Mouse (Mus musculus) 3134 (cell line): ENCODE measurements at regions not wholly inside any gene's neighbourhood (a gene's known extent, or its start where the extent isn't known, plus 50 kb on each side); places are given as distances from the start of the nearest gene placed in this dataset.

ENCODE experiments used
- DNase-seq: peaks from one replicate; pipeline ENCODE4 v3.0.0-alpha.2; 2011; ENCODE audit warnings: low spot score; ENCODE audit not compliant: insufficient read length; ENCODE audit errors: extremely low read depth

- no peak for DNase-seq
Measured at GRCm38 (mm10) chr9:14087874-14088273, 187.0 kb upstream of the Sesn3 start.

GRCm38 (mm10) chr9:14089791-14090256, 185.0 kb upstream of the Sesn3 start:
- DNase-seq: no peak

GRCm38 (mm10) chr9:14090454-14090853, 184.4 kb upstream of the Sesn3 start:
- no peak for DNase-seq

- DNase-seq: no peak
Measured at GRCm38 (mm10) chr9:14091099-14091930, 183.6 kb upstream of the Sesn3 start.

GRCm38 (mm10) chr9:14092996-14093442, 181.8 kb upstream of the Sesn3 start:
- no peak for DNase-seq

- DNase-seq: no peak
Measured at GRCm38 (mm10) chr9:14103538-14103937, 171.3 kb upstream of the Sesn3 start.

- no peak for DNase-seq
Measured at GRCm38 (mm10) chr9:14104921-14105320, 169.9 kb upstream of the Sesn3 start.

- DNase-seq: no peak
Measured at GRCm38 (mm10) chr9:14106371-14106770, 168.5 kb upstream of the Sesn3 start.

- DNase-seq: no peak
Measured at GRCm38 (mm10) chr9:14108798-14109197, 166.1 kb upstream of the Sesn3 start.

GRCm38 (mm10) chr9:14109492-14109891, 165.4 kb upstream of the Sesn3 start:
- DNase-seq: no peak

- no peak for DNase-seq
Measured at GRCm38 (mm10) chr9:14111713-14112112, 163.2 kb upstream of the Sesn3 start.

- DNase-seq: no peak
Measured at GRCm38 (mm10) chr9:14115521-14115920, 159.3 kb upstream of the Sesn3 start.

GRCm38 (mm10) chr9:14116097-14116840, 158.6 kb upstream of the Sesn3 start:
- no peak for DNase-seq

GRCm38 (mm10) chr9:14133372-14133771, 141.5 kb upstream of the Sesn3 start:
- no peak for DNase-seq

- no peak for DNase-seq
Measured at GRCm38 (mm10) chr9:14134894-14135450, 139.9 kb upstream of the Sesn3 start.

- no peak for DNase-seq
Measured at GRCm38 (mm10) chr9:14141321-14141720, 133.5 kb upstream of the Sesn3 start.

- DNase-seq: no peak
Measured at GRCm38 (mm10) chr9:14143988-14144387, 130.9 kb upstream of the Sesn3 start.

GRCm38 (mm10) chr9:14147088-14147487, 127.8 kb upstream of the Sesn3 start:
- DNase-seq: no peak

GRCm38 (mm10) chr9:14147731-14148130, 127.1 kb upstream of the Sesn3 start:
- DNase-seq: no peak

GRCm38 (mm10) chr9:14150288-14150687, 124.6 kb upstream of the Sesn3 start:
- DNase-seq: no peak

- no peak for DNase-seq
Measured at GRCm38 (mm10) chr9:14156967-14157366, 117.9 kb upstream of the Sesn3 start.
